Mouse (Mus musculus) hindbrain, embryonic 11.5 days (tissue): ENCODE measurements around the gene Wdtc1. TPM values are rescaled to one million over a fixed set of nuclear protein-coding genes. Genes with fewer than 3 reads are reported as not detected.

Experiments
- ATAC-seq: fragments of 200-750 bp; cut with Nextera tagmentation; 2 replicates; pipeline ENCODE4 v1.8.0; 2017; ENCODE audit warnings: mild to moderate bottlenecking, moderate TSS enrichment, moderate library complexity; ENCODE audit not compliant: low FRiP score
- DNase-seq: peaks from one replicate; pipeline ENCODE4 v3.0.0-alpha.2; 2015; ENCODE audit warnings: low spot score
- H3K27ac ChIP-seq: fragments of 300-500 bp; sonication (generic); 2 replicates; pipeline ENCODE4 v1.5.1; 2014; ENCODE audit warnings: mild to moderate bottlenecking, low read depth, low read length
- H3K27me3 ChIP-seq: fragments of 300-500 bp; sonication (generic); 2 replicates; pipeline ENCODE4 v1.6.1; 2014; ENCODE audit warnings: mild to moderate bottlenecking, low read length, moderate library complexity, mixed read lengths; ENCODE audit not compliant: control insufficient read depth, insufficient read depth
- H3K36me3 ChIP-seq: fragments of 300-500 bp; sonication (generic); 2 replicates; pipeline ENCODE4 v1.6.1; 2014; ENCODE audit warnings: mild to moderate bottlenecking, low read length, moderate library complexity, mixed read lengths; ENCODE audit not compliant: control insufficient read depth, insufficient read depth
- H3K4me1 ChIP-seq: fragments of 300-500 bp; sonication (generic); replicated peaks from 2 replicates; pipeline ENCODE4 v1.6.1; 2014; ENCODE audit warnings: low read length, mixed read lengths; ENCODE audit not compliant: control insufficient read depth, insufficient read depth
- H3K4me2 ChIP-seq: fragments of 300-500 bp; sonication (generic); replicated peaks from 2 replicates; pipeline ENCODE4 v1.6.1; 2014; ENCODE audit warnings: mild to moderate bottlenecking, low read depth, low read length
- H3K4me3 ChIP-seq: fragments of 300-500 bp; sonication (generic); 2 replicates; pipeline ENCODE4 v1.5.1; 2014; ENCODE audit warnings: low read depth, low read length
- H3K9ac ChIP-seq: fragments of 300-500 bp; sonication (generic); 2 replicates; pipeline ENCODE4 v1.6.1; 2014; ENCODE audit warnings: low read depth, low read length
- H3K9me3 ChIP-seq: fragments of 300-500 bp; sonication (generic); 2 replicates; pipeline ENCODE4 v1.6.1; 2016; ENCODE audit warnings: low read length; ENCODE audit not compliant: control insufficient read depth
- WGBS: fragments of 180-500 bp; shearing (Covaris S2); extraction: QIAGEN DNeasy Blood & Tissue Kit; methylation state at CpG from one replicate; pipeline ENCODE4 v1.1.7; 2014; 5-methylcytosine and 5-hydroxymethylcytosine counted together
- polyA plus RNA-seq: library from polyadenylated mRNA; unstranded; fragments of >200 nt; fragmentation: Nextera tagmentation; extraction: Ambion mirVana; gene quantifications from 2 replicates; pipeline ENCODE4 v1.2.1, GENCODE M21; 2014

Gene Wdtc1
- polyA plus RNA-seq, 1 experiment from 2014 or later, result 23.4 TPM

DNA sequence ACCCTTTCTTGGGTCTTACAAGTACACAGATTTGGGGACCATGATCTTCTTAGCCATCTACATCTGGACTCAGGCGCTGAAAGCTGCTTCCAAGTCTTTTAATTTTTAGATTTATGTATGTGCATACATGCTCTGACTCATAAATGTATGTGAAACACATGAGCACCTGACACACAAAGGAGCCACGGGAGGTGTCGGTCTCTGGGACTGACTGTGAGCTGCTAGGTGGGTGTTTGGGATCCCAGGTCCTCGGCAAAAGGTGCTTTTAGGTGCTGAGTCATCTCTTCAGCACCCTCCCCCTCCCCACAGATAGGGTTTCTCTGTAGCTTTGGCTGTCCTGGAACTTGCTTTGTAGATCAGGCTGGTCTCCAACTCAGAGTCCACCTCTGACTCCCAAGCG is 89.5 kb downstream of the Wdtc1 start:
- H3K27ac ChIP-seq, result no peak overlapping the region
- H3K9ac ChIP-seq, result no peak overlapping the region
- no peak for DNase-seq
- H3K9me3 ChIP-seq, result no peaks in the 10 kb centered on the region
- H3K4me3 ChIP-seq, result no peak overlapping the region
- H3K4me2 ChIP-seq, result no peak overlapping the region
- H3K36me3 ChIP-seq, result peaks cover 12% of the 10 kb centered on the region
- 97% methylated on average over 5 of the region's 5 CpGs for WGBS
- no peaks in the 10 kb centered on the region for H3K4me1 ChIP-seq
- no peaks in the 10 kb centered on the region for H3K27me3 ChIP-seq
- ATAC-seq, result no peak

GRCm38 (mm10) chr4:133262882-133263281 is 90.4 kb downstream of the Wdtc1 start, which contains the start of gene Sytl1:
Gene Sytl1, minus strand, starts transcription at chr4:133263113.
- Histone ChIP-seq H3K27ac (no peak within 1 kb of the TSS), H3K9ac (no peak within 1 kb of the TSS), H3K9me3 (no peaks in the 10 kb centered on the region), H3K4me1 (no peaks in the 10 kb centered on the region), H3K27me3 (peaks cover 1% of the 10 kb centered on the region; the same call in 1 of the 2 replicates), H3K4me2 (no peak within 1 kb of the TSS), H3K4me3 (no peak within 1 kb of the TSS), H3K36me3 (peaks cover 9% of the 10 kb centered on the region)
- no peak for DNase-seq
- ATAC-seq, result no peak
- WGBS, result 36% methylated on average over 7 of the region's 7 CpGs

DNA sequence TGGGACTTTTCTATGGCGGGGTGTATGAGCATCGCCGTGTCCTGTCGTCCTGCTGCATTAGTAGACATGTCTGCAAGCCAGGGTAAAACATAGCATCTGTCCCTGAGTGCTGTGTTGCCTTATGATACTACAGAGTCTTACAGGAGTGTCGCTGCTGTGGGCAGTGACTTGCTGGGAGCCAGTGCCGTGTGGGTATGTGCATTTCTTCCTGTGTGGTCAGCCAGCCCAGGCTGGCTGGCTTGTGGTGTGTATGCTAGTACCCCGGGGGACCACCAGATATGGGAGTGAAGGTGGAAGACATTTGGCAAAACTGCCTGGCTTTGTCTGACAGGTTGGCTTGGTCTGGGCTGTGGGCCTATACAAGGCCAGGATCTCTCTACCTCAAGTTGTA is 90.9 kb downstream of the Wdtc1 start:
- Histone ChIP-seq H3K36me3 (peaks cover 9% of the 10 kb centered on the region), H3K4me2 (no peak overlapping the region), H3K4me1 (no peaks in the 10 kb centered on the region), H3K9me3 (no peaks in the 10 kb centered on the region), H3K27me3 (peaks cover 2% of the 10 kb centered on the region; the same call in 1 of the 2 replicates), H3K27ac (no peak overlapping the region), H3K9ac (no peak overlapping the region), H3K4me3 (no peak overlapping the region)
- ATAC-seq, result no peak
- 61% methylated on average over 7 of the region's 7 CpGs for WGBS
- no peak for DNase-seq

- Histone ChIP-seq H3K9ac (no peak overlapping the region), H3K27me3 (peaks cover 4% of the 10 kb centered on the region; the same call in 1 of the 2 replicates), H3K36me3 (peaks cover 9% of the 10 kb centered on the region), H3K4me2 (no peak overlapping the region), H3K4me3 (no peak overlapping the region), H3K4me1 (no peaks in the 10 kb centered on the region), H3K27ac (no peak overlapping the region), H3K9me3 (no peaks in the 10 kb centered on the region)
- DNase-seq (no peak), ATAC-seq (no peak)
- WGBS, result 45% methylated on average over 10 of the region's 10 CpGs
Measured at GRCm38 (mm10) chr4:133261641-133262374, 91.5 kb downstream of the Wdtc1 start.

DNA sequence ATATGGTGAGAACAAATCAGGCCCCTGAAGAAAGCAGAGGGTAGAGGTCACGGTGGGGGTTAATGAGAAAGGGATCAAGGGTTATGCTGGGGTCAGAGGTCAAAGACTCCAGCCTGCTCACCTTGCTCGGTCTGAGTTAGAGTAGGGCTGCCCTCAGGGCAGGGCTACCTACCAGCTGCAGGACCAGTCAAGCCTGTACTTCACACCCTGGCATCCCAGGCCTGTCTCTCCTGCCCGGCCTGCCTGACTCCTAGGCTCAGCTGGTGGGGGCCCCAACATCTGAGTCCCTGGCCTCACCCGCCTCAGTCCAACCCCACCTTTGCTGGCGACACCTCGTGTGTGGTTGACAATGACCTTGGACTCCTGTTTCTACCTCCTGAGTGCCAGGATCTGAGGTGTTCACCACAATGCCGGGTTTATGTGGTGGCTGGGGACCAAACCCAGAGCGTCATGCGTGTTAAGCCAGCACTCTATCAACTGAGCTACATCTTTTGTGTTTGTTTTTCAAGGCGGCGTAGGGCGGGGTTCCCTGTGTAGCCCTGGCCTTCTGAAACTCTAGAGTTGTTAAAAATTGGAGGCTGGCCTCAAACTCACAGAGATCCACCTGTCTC is 95.4 kb downstream of the Wdtc1 start:
- DNase-seq (no peak), ATAC-seq (no peak)
- H3K27me3 ChIP-seq, result peaks cover 15% of the 10 kb centered on the region
- no peak overlapping the region for H3K9ac ChIP-seq
- H3K9me3 ChIP-seq, result no peaks in the 10 kb centered on the region
- WGBS, result 78% methylated on average over 12 of the region's 12 CpGs
- no peaks in the 10 kb centered on the region for H3K4me1 ChIP-seq
- H3K36me3 ChIP-seq, result no peaks in the 10 kb centered on the region
- H3K4me2 ChIP-seq, result no peak overlapping the region
- H3K4me3 ChIP-seq, result no peak overlapping the region
- no peak overlapping the region for H3K27ac ChIP-seq

GRCm38 (mm10) chr4:133257230-133257629 is 96.1 kb downstream of the Wdtc1 start:
- peaks cover 19% of the 10 kb centered on the region for H3K27me3 ChIP-seq
- H3K9me3 ChIP-seq, result no peaks in the 10 kb centered on the region
- no peak overlapping the region for H3K9ac ChIP-seq
- no peaks in the 10 kb centered on the region for H3K36me3 ChIP-seq
- H3K4me3 ChIP-seq, result no peak overlapping the region
- no peaks in the 10 kb centered on the region for H3K4me1 ChIP-seq
- ATAC-seq (no peak), DNase-seq (no peak)
- no peak overlapping the region for H3K4me2 ChIP-seq
- 27% methylated on average over 12 of the region's 12 CpGs for WGBS
- no peak overlapping the region for H3K27ac ChIP-seq

- Histone ChIP-seq H3K4me1 (no peaks in the 10 kb centered on the region), H3K4me3 (no peak overlapping the region), H3K36me3 (no peaks in the 10 kb centered on the region), H3K4me2 (no peak overlapping the region), H3K27me3 (peaks cover 23% of the 10 kb centered on the region), H3K9ac (no peak overlapping the region), H3K27ac (no peak overlapping the region), H3K9me3 (no peaks in the 10 kb centered on the region)
- ATAC-seq (no peak), DNase-seq (no peak)
- WGBS, result 24% methylated on average over 24 of the region's 24 CpGs
Measured at GRCm38 (mm10) chr4:133256820-133257219, 96.5 kb downstream of the Wdtc1 start.

DNA sequence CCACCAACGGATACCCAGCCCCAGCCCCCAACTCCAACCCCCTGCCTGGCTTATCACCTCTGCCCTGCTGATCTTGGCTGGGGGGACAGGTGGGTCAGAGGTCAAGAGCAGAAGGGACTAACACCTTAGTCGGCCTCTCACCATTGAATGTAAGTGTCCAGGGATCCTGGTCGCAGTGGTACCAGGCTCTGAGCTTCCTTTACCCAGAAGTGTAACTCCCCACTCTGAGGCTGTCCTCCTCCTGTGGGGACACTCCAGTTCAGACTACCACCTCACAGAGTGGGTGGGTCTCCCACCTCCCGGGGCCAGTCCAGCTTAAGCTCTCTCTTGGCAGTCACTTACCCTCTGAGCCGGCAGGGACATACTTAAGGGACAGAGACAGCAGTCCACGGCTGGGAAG is 97.9 kb downstream of the Wdtc1 start:
- no peak overlapping the region for H3K9ac ChIP-seq
- H3K27ac ChIP-seq, result no peak overlapping the region
- 63% methylated on average over 6 of the region's 6 CpGs for WGBS
- H3K27me3 ChIP-seq, result peaks cover 37% of the 10 kb centered on the region
- no peaks in the 10 kb centered on the region for H3K36me3 ChIP-seq
- DNase-seq (no peak), ATAC-seq (no peak)
- H3K4me1 ChIP-seq, result peaks cover 7% of the 10 kb centered on the region; the same call in 1 of the 2 replicates
- H3K9me3 ChIP-seq, result no peaks in the 10 kb centered on the region
- no peak overlapping the region for H3K4me2 ChIP-seq
- no peak overlapping the region for H3K4me3 ChIP-seq

DNA sequence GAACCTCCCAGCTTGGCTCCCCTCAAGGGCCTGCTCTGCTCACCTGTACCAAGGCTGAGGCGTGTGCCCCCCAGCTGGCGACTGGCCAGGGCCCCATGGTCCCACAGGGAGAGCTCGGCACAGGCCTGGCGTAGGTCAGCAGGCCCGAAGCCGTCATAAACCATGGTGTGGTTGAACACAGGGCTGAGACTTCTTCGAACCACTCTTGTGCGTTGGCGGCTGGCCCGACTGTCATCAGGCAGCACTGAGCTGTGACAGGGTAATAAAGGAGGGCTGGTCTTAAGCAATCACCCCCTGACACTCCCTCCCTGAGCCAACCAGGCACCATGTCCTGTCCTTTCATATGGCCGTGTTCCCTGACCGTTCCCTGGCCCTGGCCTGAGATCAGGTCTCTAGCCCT is 99.9 kb downstream of the Wdtc1 start:
- Histone ChIP-seq H3K27ac (no peak overlapping the region), H3K4me2 (no peak overlapping the region), H3K9me3 (no peaks in the 10 kb centered on the region), H3K9ac (no peak overlapping the region), H3K27me3 (peaks cover 50% of the 10 kb centered on the region), H3K4me3 (no peak overlapping the region), H3K36me3 (no peaks in the 10 kb centered on the region), H3K4me1 (peaks cover 7% of the 10 kb centered on the region; the same call in 1 of the 2 replicates)
- ATAC-seq (no peak), DNase-seq (no peak)
- WGBS, result 79% methylated on average over 12 of the region's 12 CpGs
